Mouse (Mus musculus) liver, embryonic 14.5 days (tissue): ENCODE results near the gene Ccl1.

Source experiments
- CTCF ChIP-seq: IDR thresholded peaks from 2 replicates; pipeline ENCODE4 v1.5.1; 2016; ENCODE audit warnings: antibody characterized with exemption, low read depth, control low read depth
- EP300 ChIP-seq: IDR thresholded peaks from 2 replicates; pipeline ENCODE4 v1.6.1; 2016; ENCODE audit warnings: antibody characterized with exemption, low read depth

DNA sequence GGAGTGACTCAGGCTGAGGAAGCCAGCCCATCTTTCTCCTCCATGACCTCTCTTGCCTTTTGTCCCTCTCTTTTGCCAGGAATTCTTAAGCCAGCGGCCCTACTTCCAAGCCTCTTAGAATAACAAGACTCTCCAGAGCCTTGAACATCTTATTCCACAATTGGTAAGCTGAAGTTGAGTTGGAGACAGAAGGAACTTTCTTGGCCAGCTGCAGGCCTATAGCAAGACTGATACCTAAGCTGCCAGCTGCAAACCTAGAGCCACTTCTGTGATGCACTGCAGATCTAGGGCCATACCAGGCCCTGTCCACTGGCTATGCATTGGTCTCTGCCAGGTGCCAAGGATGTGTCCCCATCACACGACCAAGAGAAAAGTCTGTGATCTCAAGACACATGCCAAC is 132.0 kb downstream of the Ccl1 start:
- TF ChIP-seq CTCF (no peak), EP300 (no peak)
